46 mouse cellular contexts compared by ENCODE assay signal in genomic region chr3:96869091-96869490, GRCm38 (mm10). TPM values are rescaled to one million over a fixed set of nuclear protein-coding genes. Genes with fewer than 3 reads are reported as not detected.
"Had no signal": no experiment of that assay in that cellular context is flagged by ENCODE, and none has a peak within 500 bp of the region (broad histone marks: within the 10 kb centered on the region; RNA-seq: fewer than 3 reads in every experiment).

No protein-coding gene starts in this region.

- H3K9me3 ChIP-seq: limb, embryonic 10.5 days; limb, embryonic 12.5 days; limb, embryonic 13.5 days; limb, embryonic 15.5 days; liver, embryonic 12.5 days; liver, embryonic 13.5 days; liver, embryonic 15.5 days; lung, embryonic 15.5 days; megakaryocyte, embryonic 14.5 days; midbrain, embryonic 10.5 days; midbrain, embryonic 12.5 days; midbrain, embryonic 13.5 days; midbrain, embryonic 15.5 days had no signal

- H3K27me3 ChIP-seq: limb, embryonic 12.5 days; limb, embryonic 13.5 days; limb, embryonic 15.5 days; liver, embryonic 12.5 days; liver, embryonic 13.5 days; liver, embryonic 15.5 days; lung, embryonic 15.5 days; megakaryocyte, embryonic 14.5 days; midbrain, embryonic 12.5 days; midbrain, embryonic 13.5 days; midbrain, embryonic 15.5 days had no signal

- H3K4me3 ChIP-seq: left cerebral cortex, adult 2 months; limb, embryonic 10.5 days; limb, embryonic 12.5 days; limb, embryonic 13.5 days; limb, embryonic 15.5 days; liver, embryonic 12.5 days; liver, embryonic 13.5 days; liver, embryonic 15.5 days; lung, embryonic 15.5 days; megakaryocyte, embryonic 14.5 days; midbrain, embryonic 10.5 days; midbrain, embryonic 12.5 days; midbrain, embryonic 13.5 days; midbrain, embryonic 15.5 days; myocyte had no signal

- DNase-seq: left cerebral cortex, postnatal 4 days; liver; liver, embryonic 13.5 days; liver, postnatal 0 days; lung, adult 18-20 months; lung, adult 2 months; lung, embryonic 14.5 days; lung, postnatal 10 days; lung, postnatal 14 days; lung, postnatal 36 days; lung, postnatal 4 days; midbrain, embryonic 14.5 days had no signal

- H3K27ac ChIP-seq: left cerebral cortex, adult 2 months; limb, embryonic 10.5 days; limb, embryonic 12.5 days; limb, embryonic 13.5 days; limb, embryonic 15.5 days; liver, embryonic 12.5 days; liver, embryonic 13.5 days; liver, embryonic 14.5 days; liver, embryonic 15.5 days; lung, embryonic 15.5 days; macrophage; midbrain, embryonic 10.5 days; midbrain, embryonic 12.5 days; midbrain, embryonic 13.5 days; midbrain, embryonic 15.5 days had no signal

- H3K4me1 ChIP-seq: limb, embryonic 10.5 days; limb, embryonic 12.5 days; limb, embryonic 13.5 days; limb, embryonic 15.5 days; liver, embryonic 12.5 days; liver, embryonic 13.5 days; liver, embryonic 15.5 days; lung, embryonic 15.5 days; megakaryocyte, embryonic 14.5 days; midbrain, embryonic 10.5 days; midbrain, embryonic 12.5 days; midbrain, embryonic 13.5 days; midbrain, embryonic 15.5 days had no signal

RNA-seq across cellular contexts. Expression of gene Gja5, which starts 35.4 kb away (rescaled TPM):
- total RNA-seq: megakaryocyte progenitor cell, adult 5-6 weeks; megakaryocyte, adult 5-6 weeks; megakaryocyte-erythroid progenitor cell, adult 5-6 weeks; monocyte, adult 5-6 weeks had no signal
- polyA plus RNA-seq: macrophage had no signal

RNA-seq across cellular contexts. Expression of gene Cd160, which starts 39.9 kb away (rescaled TPM):
- total RNA-seq: left cerebral cortex, adult 2 months; left cerebral cortex, adult 8-10 months; left cerebral cortex, postnatal 10 days; left cerebral cortex, postnatal 14 days; left cerebral cortex, postnatal 25 days; left cerebral cortex, postnatal 36 days; left cerebral cortex, postnatal 4 days; midbrain, postnatal 0 days had no signal

RNA-seq across cellular contexts. Expression of gene Pdzk1, which starts 40.0 kb away (rescaled TPM):
- total RNA-seq: left cerebral cortex, postnatal 10 days; left cerebral cortex, postnatal 14 days; left cerebral cortex, postnatal 4 days; megakaryocyte progenitor cell, adult 5-6 weeks; megakaryocyte-erythroid progenitor cell, adult 5-6 weeks; monocyte, adult 5-6 weeks had no signal
- polyA plus RNA-seq: limb, embryonic 10.5 days; limb, embryonic 11.5 days; limb, embryonic 12.5 days; limb, embryonic 13.5 days; lung, embryonic 16.5 days; macrophage; midbrain, embryonic 12.5 days; midbrain, embryonic 13.5 days had no signal

RNA-seq across cellular contexts. Expression of gene Gja8, which starts 56.7 kb away (rescaled TPM):
- total RNA-seq: left cerebral cortex, adult 2 months; left cerebral cortex, adult 8-10 months; left cerebral cortex, postnatal 10 days; left cerebral cortex, postnatal 14 days; left cerebral cortex, postnatal 25 days; left cerebral cortex, postnatal 36 days; left cerebral cortex, postnatal 4 days; liver, adult 2 months; megakaryocyte progenitor cell, adult 5-6 weeks; megakaryocyte, adult 5-6 weeks; megakaryocyte-erythroid progenitor cell, adult 5-6 weeks; monocyte, adult 5-6 weeks had no signal
- polyA plus RNA-seq: limb, embryonic 11.5 days; limb, embryonic 12.5 days; limb, embryonic 14.5 days; limb, embryonic 15.5 days; liver, adult 2 months; liver, embryonic 11.5 days; liver, embryonic 12.5 days; liver, embryonic 13.5 days; liver, embryonic 14.5 days; liver, embryonic 15.5 days; liver, embryonic 16.5 days; liver, postnatal 0 days; lung, adult 2 months; lung, embryonic 14.5 days; lung, embryonic 16.5 days; lung, postnatal 0 days; macrophage; midbrain, embryonic 11.5 days; midbrain, embryonic 12.5 days; midbrain, embryonic 13.5 days; midbrain, embryonic 14.5 days had no signal
